Mouse (Mus musculus) G1E (cell line): ENCODE data around the gene Gm10721.
"Not testable (repeated sequence)": the region's sequence is repeated elsewhere in the genome, so short reads cannot be mapped to it uniquely, and the experiment has no call there.

ENCODE experiments used
- CTCF ChIP-seq: IDR thresholded peaks from 2 replicates; pipeline ENCODE4 v1.5.1; 2012; ENCODE audit warnings: low read depth, low read length, inconsistent platforms, mixed read lengths
- GATA1 ChIP-seq: IDR thresholded peaks from 2 replicates; pipeline ENCODE4 v1.6.1; 2012; ENCODE audit warnings: borderline replicate concordance, low read length, inconsistent platforms, mixed read lengths

- TF ChIP-seq CTCF, GATA1: not testable (repeated sequence)
Observed at GRCm38 (mm10) chr9:3012054-3012621, 802 bp upstream of the Gm10721 start.
